Mouse (Mus musculus) MEL (cell line): Measurements from ENCODE around the gene Taf6l.

ENCODE experiments used
- CTCF ChIP-seq, 3 experiments: IDR thresholded peaks in 2 of 3; conservative IDR thresholded peaks in 1 of 3; 2 replicates each; pipeline ENCODE4 v1.5.1; 2011 to 2012; ENCODE audit warnings: low read length in 3 of 3, low read depth in 2 of 3, mild to moderate bottlenecking in 2 of 3, improper control_type of control experiment in 1 of 3, inconsistent platforms in 1 of 3, mixed read lengths in 1 of 3, moderate library complexity in 1 of 3; ENCODE audit not compliant: control insufficient read depth in 1 of 3, insufficient read depth in 1 of 3, poor library complexity in 1 of 3, severe bottlenecking in 1 of 3
- ELF1 ChIP-seq: IDR thresholded peaks from 2 replicates; pipeline ENCODE4 v1.6.1; 2014; ENCODE audit warnings: low read depth, mild to moderate bottlenecking, inconsistent platforms, low read length, improper control_type of control experiment, moderate library complexity
- EP300 ChIP-seq, 2 experiments: IDR thresholded peaks; 2 replicates each; pipeline ENCODE4 v1.6.1; 2011; ENCODE audit warnings: improper control_type of control experiment in 2 of 2, low read length in 2 of 2, low read depth in 1 of 2, mild to moderate bottlenecking in 1 of 2
- ETS1 ChIP-seq: IDR thresholded peaks from 2 replicates; pipeline ENCODE4 v1.6.1; 2012; ENCODE audit warnings: low read depth, mild to moderate bottlenecking, inconsistent platforms, low read length, improper control_type of control experiment, moderate library complexity
- GABPA ChIP-seq: IDR thresholded peaks from 2 replicates; pipeline ENCODE4 v1.6.1; 2012; ENCODE audit warnings: low read depth, mild to moderate bottlenecking, inconsistent platforms, low read length, improper control_type of control experiment, moderate library complexity
- MAZ ChIP-seq: IDR thresholded peaks from 2 replicates; pipeline ENCODE4 v1.6.1; 2012; ENCODE audit warnings: low read depth, mild to moderate bottlenecking, inconsistent platforms, low read length, improper control_type of control experiment
- POLR2A ChIP-seq, 2 experiments: IDR thresholded peaks; 2 replicates each; pipeline ENCODE4 v1.6.1; 2011 to 2012; ENCODE audit warnings: low read length in 2 of 2, mild to moderate bottlenecking in 2 of 2, control low read depth in 1 of 2, improper control_type of control experiment in 1 of 2, low read depth in 1 of 2, moderate library complexity in 1 of 2; ENCODE audit not compliant: control insufficient read depth in 1 of 2, insufficient read depth in 1 of 2, poor library complexity in 1 of 2
- RAD21 ChIP-seq: IDR thresholded peaks from 2 replicates; pipeline ENCODE4 v1.6.1; 2011; ENCODE audit warnings: mild to moderate bottlenecking, low read depth, low read length, improper control_type of control experiment
- SMC3 ChIP-seq: IDR thresholded peaks from 2 replicates; pipeline ENCODE4 v1.6.1; 2011; ENCODE audit warnings: low read depth, low read length, improper control_type of control experiment
- TBP ChIP-seq: IDR thresholded peaks from 2 replicates; pipeline ENCODE4 v1.8.0; 2011; ENCODE audit warnings: low read depth, low read length, improper control_type of control experiment

DNA sequence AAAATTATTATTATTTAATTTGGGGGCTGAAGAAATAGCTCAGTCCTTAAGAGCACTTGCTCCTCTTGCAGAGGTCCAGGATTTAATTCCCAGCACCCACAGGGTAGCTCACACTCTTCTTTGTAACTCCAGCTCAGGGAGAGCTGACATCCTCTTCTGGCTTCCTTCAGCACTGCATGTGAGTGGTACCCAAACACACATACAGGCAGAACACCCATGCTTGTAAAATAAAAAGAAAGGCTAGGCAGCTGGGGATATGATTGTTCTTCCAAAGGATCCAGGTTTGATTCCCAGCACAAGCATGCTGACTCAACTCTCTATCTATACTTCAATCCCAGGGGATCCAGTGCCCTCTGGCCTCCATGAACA is 12.7 kb upstream of the Taf6l start:
- TF ChIP-seq CTCF (IDR thresholded peaks at IDR 0.05 in 2 of 3, conservative IDR thresholded peaks at IDR 0.05 in 1 of 3; ENCODE audit: control insufficient read depth in 1 of 3, insufficient read depth in 1 of 3, low read depth in 2 of 3, low read length in 3 of 3, poor library complexity in 1 of 3, severe bottlenecking in 1 of 3) (no peak), POLR2A (IDR thresholded peaks at IDR 0.05; ENCODE audit: control insufficient read depth in 1 of 2, insufficient read depth in 1 of 2, low read depth in 1 of 2, low read length in 2 of 2, poor library complexity in 1 of 2) (no peak), EP300 (IDR thresholded peaks at IDR 0.05; ENCODE audit: low read depth in 1 of 2, low read length in 2 of 2) (no peak), RAD21 (no peak), GABPA (no peak), MAZ (no peak), SMC3 (no peak), TBP (no peak), ELF1 (no peak), ETS1 (no peak)
